Comparison of ENCODE assay signal across 23 mouse cellular contexts in the genomic region with DNA sequence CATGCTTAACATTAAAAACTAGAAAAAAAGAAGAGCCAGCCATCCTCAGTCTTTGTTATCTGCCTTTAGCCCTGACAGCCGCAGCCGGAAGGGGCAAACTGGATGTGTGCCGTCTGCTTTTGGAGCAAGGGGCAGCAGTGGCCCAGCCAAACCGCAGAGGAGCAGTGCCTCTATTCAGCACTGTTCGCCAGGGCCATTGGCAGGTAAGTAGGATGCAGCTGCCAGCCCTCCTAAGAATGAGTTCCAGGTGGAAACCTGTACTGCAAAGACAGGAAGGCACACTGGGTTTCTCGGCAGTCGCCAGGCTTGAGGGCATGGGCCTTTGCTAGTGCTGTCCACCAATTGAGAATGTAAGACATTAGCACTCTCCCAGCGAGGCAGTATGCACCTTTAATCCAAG. TPM values are rescaled to one million over a fixed set of nuclear protein-coding genes. Genes with fewer than 3 reads are reported as not detected.
DNase-seq lines count a peak whose midpoint lies in the region; ATAC-seq and TF ChIP-seq lines count a peak whose summit lies in the region.
"Had no signal": no experiment of that assay in that cellular context is flagged by ENCODE, and none has a peak within 500 bp of the region (broad histone marks: within the 10 kb centered on the region; RNA-seq: fewer than 3 reads in every experiment).

No protein-coding gene starts in this region.

- no peak for ATAC-seq in CD4-positive, CD25-positive, alpha-beta regulatory T cell, adult 4 months
- ATAC-seq: forebrain, embryonic 13.5 days; forebrain, embryonic 16.5 days; intestine, postnatal 0 days had no signal

- no peak overlapping the region for H3K4me3 ChIP-seq in gastrocnemius, adult 2 months
- H3K4me3 ChIP-seq in left cerebral cortex, adult 2 months = no peak overlapping the region
- H3K4me3 ChIP-seq: forebrain, embryonic 10.5 days; forebrain, embryonic 13.5 days; hindbrain, embryonic 10.5 days; hindbrain, embryonic 13.5 days had no signal

- H3K27ac ChIP-seq in gastrocnemius, adult 2 months = no peak overlapping the region
- peak overlapping the region; percentile 54; the same call in 1 of the 2 replicates for H3K27ac ChIP-seq in left cerebral cortex, adult 2 months
- H3K27ac ChIP-seq: forebrain, embryonic 10.5 days; forebrain, embryonic 13.5 days; hindbrain, embryonic 10.5 days; hindbrain, embryonic 13.5 days had no signal

- intact Hi-C loops in gastrocnemius, adult 2 months (cut with DNase I) = no loop called here
- intact Hi-C loops in left cerebral cortex, adult 2 months (cut with DNase I) = no loop called here
- intact Hi-C loops in left cerebral cortex, postnatal 14 days (cut with DNase I) = no loop called here

- no peak for TF ChIP-seq CTCF in gastrocnemius, adult 2 months (IDR thresholded peaks at IDR 0.05)
- no peak for TF ChIP-seq CTCF in left cerebral cortex, adult 2 months (IDR thresholded peaks at IDR 0.05)

- peak; percentile 56 to 66 for DNase-seq in cerebellum, postnatal 14 days
- no peak for DNase-seq in cerebellum, adult 9-10 months
- DNase-seq in gastrocnemius, adult 2 months = peak; percentile 44
- DNase-seq in gastrocnemius, adult 8-10 months (ENCODE audit: low spot score in 2 of 2) = no peak
- DNase-seq in left cerebral cortex, adult 2 months (ENCODE audit: extremely low spot score in 1 of 2, low spot score in 2 of 2) = no peak
- DNase-seq in left cerebral cortex, postnatal 14 days (ENCODE audit: low spot score in 2 of 2) = no peak
- DNase-seq: adrenal gland, adult 2 months; adrenal gland, postnatal 14 days; B cell, adult 2 months; cerebellum, adult 11 months; cerebellum, adult 9-11 months; gastrocnemius, postnatal 25 days; heart, postnatal 36 days; kidney, adult 2 months had no signal

RNA-seq across cellular contexts. Expression of gene Cyb561, which starts 44.2 kb away (rescaled TPM):
- 1 to 10 TPM; 3.9 to 4.7 TPM for total RNA-seq in gastrocnemius, adult 2 months (2021)
- 1 to 10 TPM; 2.8 to 5.2 (median 3.8) TPM for total RNA-seq in gastrocnemius, adult 8-10 months (2022)
- 10 to 100 TPM; 87.9 to 92.8 TPM for total RNA-seq in left cerebral cortex, adult 2 months (2021)
- total RNA-seq in left cerebral cortex, postnatal 14 days (2021) = 10 to 100 TPM; 64.4 to 65.2 TPM
- polyA plus RNA-seq in CD4-positive, CD25-positive, alpha-beta regulatory T cell, adult 4 months (2017; shearing (Covaris generic)) = 1 to 10 TPM in 1 of 2 experiments, under 1 TPM in 1; 0.48 to 1.7 TPM

RNA-seq across cellular contexts. Expression of gene Ace, which starts 58.8 kb away (rescaled TPM):
- 10 to 100 TPM; 18.4 to 24.6 TPM for total RNA-seq in gastrocnemius, adult 2 months (2021)
- 10 to 100 TPM in 3 of 4 experiments, 1 to 10 TPM in 1; 9.4 to 21.2 (median 13.4) TPM for total RNA-seq in gastrocnemius, adult 8-10 months (2022)
- 10 to 100 TPM in 1 of 2 experiments, 1 to 10 TPM in 1; 9.1 to 13.0 TPM for total RNA-seq in left cerebral cortex, adult 2 months (2021)
- total RNA-seq in left cerebral cortex, postnatal 14 days (2021) = 10 to 100 TPM in 1 of 2 experiments, 1 to 10 TPM in 1; 9.7 to 10.5 TPM
- not detected for polyA plus RNA-seq in CD4-positive, CD25-positive, alpha-beta regulatory T cell, adult 4 months (2017; shearing (Covaris generic))
- total RNA-seq: granulocyte monocyte progenitor cell, adult 5-6 weeks; MEL had no signal

Comparison
In these comparisons a context has a peak if more than half of its experiments do, and no peak if none do; other contexts are left out.
1. DNase-seq: peak in cerebellum, postnatal 14 days (2 of 2) and gastrocnemius, adult 2 months (single experiment); none in cerebellum, adult 9-10 months (single experiment), gastrocnemius, adult 8-10 months (0 of 2), left cerebral cortex, adult 2 months (0 of 2) and left cerebral cortex, postnatal 14 days (0 of 2).
2. RNA of gene Cyb561, which starts 44.2 kb away (total RNA-seq): 87.9 to 92.8 TPM in left cerebral cortex, adult 2 months and 64.4 to 65.2 TPM in left cerebral cortex, postnatal 14 days; 3.9 to 4.7 TPM in gastrocnemius, adult 2 months and 2.8 to 5.2 TPM in gastrocnemius, adult 8-10 months; every median in the first group is over 10 times any median in the second.